Mouse (Mus musculus): Measurements from ENCODE around the gene Trim38.

The Trim38 gene

GRCm38 (mm10) chr13:23761871-23762821 is 7.6 kb upstream of the Trim38 start, which contains the start of gene Hist1h3a:
TSS of gene Hist1h3a (minus strand) at chr13:23762386.
- CTCF ChIA-PET, result interaction anchor here (0.5 to 0.8 kb wide), 3 partner anchors 12 to 827 kb away, joined by 3 to 4 read pairs (median 3); no protein-coding TSS in a partner anchor

- CTCF ChIA-PET, result interaction anchor here (0.6 kb wide), 1 partner anchor 51 kb away, joined by 3 read pairs; no protein-coding TSS in a partner anchor
Observed at GRCm38 (mm10) chr13:23763242-23763585, 6.5 kb upstream of the Trim38 start.

- CTCF ChIA-PET, result interaction anchor here (0.6 kb wide), 2 partner anchors 51 to 148 kb away, joined by 3 to 9 read pairs; no protein-coding TSS in a partner anchor
Observed at GRCm38 (mm10) chr13:23763586-23764323, 6.0 kb upstream of the Trim38 start, which contains the start of gene Hist1h1a. TSS of gene Hist1h1a (plus strand) at chr13:23763666.

- CTCF ChIA-PET, result interaction anchor here (0.5 to 0.6 kb wide), 3 partner anchors 32 to 1761 kb away, joined by 3 to 9 read pairs (median 6); no protein-coding TSS in a partner anchor
Observed at GRCm38 (mm10) chr13:23764324-23765171, 5.2 kb upstream of the Trim38 start.

GRCm38 (mm10) chr13:23765172-23765513 is 4.6 kb upstream of the Trim38 start:
- CTCF ChIA-PET, result interaction anchor here (0.5 to 0.6 kb wide), 2 partner anchors 31 to 1761 kb away, joined by 3 to 6 read pairs; no protein-coding TSS in a partner anchor

GRCm38 (mm10) chr13:23766772-23767171 is 2.9 kb upstream of the Trim38 start:
- CTCF ChIA-PET, result no interaction called here

- CTCF ChIA-PET, result interaction anchor here (0.6 kb wide), 2 partner anchors 71 to 302 kb away, joined by 3 to 6 read pairs; no protein-coding TSS in a partner anchor
Observed at GRCm38 (mm10) chr13:23768834-23769397, 797 bp upstream of the Trim38 start.

- CTCF ChIA-PET, result no interaction called here
Observed at GRCm38 (mm10) chr13:23772561-23773313, 3.0 kb downstream of the Trim38 start.

- CTCF ChIA-PET, result interaction anchor here (0.7 kb wide), 1 partner anchor 8 kb away, joined by 10 read pairs; no protein-coding TSS in a partner anchor
Observed at GRCm38 (mm10) chr13:23778339-23778738, 8.6 kb downstream of the Trim38 start.

GRCm38 (mm10) chr13:23779025-23779424 is 9.3 kb downstream of the Trim38 start:
- CTCF ChIA-PET, result no interaction called here

- CTCF ChIA-PET, result interaction anchor here (0.6 to 0.7 kb wide), 2 partner anchors 490 to 1109 kb away, joined by 3 read pairs; no protein-coding TSS in a partner anchor
Observed at GRCm38 (mm10) chr13:23792520-23792919, 22.8 kb downstream of the Trim38 start.

- CTCF ChIA-PET, result no interaction called here
Observed at GRCm38 (mm10) chr13:23799405-23799804, 29.7 kb downstream of the Trim38 start.

- CTCF ChIA-PET, result no interaction called here
Observed at GRCm38 (mm10) chr13:23804532-23804931, 34.8 kb downstream of the Trim38 start.

GRCm38 (mm10) chr13:23806422-23807052 is 36.8 kb downstream of the Trim38 start, which contains the start of gene Slc17a2:
TSS of gene Slc17a2 (plus strand) at chr13:23806993.
- CTCF ChIA-PET, result no interaction called here

GRCm38 (mm10) chr13:23816148-23816547 is 46.4 kb downstream of the Trim38 start:
- CTCF ChIA-PET, result no interaction called here

- CTCF ChIA-PET, result no interaction called here
Observed at GRCm38 (mm10) chr13:23820179-23820940, 50.6 kb downstream of the Trim38 start.

- CTCF ChIA-PET, result no interaction called here
Observed at GRCm38 (mm10) chr13:23822213-23822612, 52.5 kb downstream of the Trim38 start.

- CTCF ChIA-PET, result no interaction called here
Observed at GRCm38 (mm10) chr13:23826606-23827005, 56.9 kb downstream of the Trim38 start.

- CTCF ChIA-PET, result no interaction called here
Observed at GRCm38 (mm10) chr13:23833053-23833452, 63.3 kb downstream of the Trim38 start.

Data from spleen, embryonic (tissue).